ENCODE assay signal across 32 mouse cellular contexts in the genomic region with DNA sequence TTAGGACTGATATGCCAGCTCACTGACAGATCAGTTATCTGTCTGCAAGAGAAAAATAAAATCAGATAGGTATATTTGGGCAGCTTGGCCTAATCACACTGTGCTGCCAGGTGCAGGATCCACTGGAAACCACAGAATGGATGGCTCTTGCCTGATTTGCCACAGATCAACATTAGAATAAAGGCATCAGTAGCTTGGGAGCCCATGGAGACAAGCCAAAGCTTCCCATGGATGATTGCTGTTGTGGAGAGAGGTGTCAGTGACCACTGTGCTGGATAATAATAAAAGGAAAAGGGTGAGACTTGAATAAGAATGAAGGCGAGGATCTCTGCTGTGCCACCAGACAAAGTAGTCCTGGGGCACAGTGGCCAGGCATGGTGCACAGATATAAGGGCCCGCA. TPM values are rescaled to one million over a fixed set of nuclear protein-coding genes. Genes with fewer than 3 reads are reported as not detected.
A peak's percentile ranks its signal among the peaks of the same experiment; 100 is the strongest.
DNase-seq lines count a peak whose midpoint lies in the region; ATAC-seq and TF ChIP-seq lines count a peak whose summit lies in the region.
"Had no signal": no experiment of that assay in that cellular context is flagged by ENCODE, and none has a peak within 500 bp of the region (broad histone marks: within the 10 kb centered on the region; RNA-seq: fewer than 3 reads in every experiment).

No protein-coding gene starts in this region.

- H3K27me3 ChIP-seq in Patski = no peaks in the 10 kb centered on the region
- H3K27me3 ChIP-seq: embryonic facial prominence, embryonic 12.5 days; embryonic facial prominence, embryonic 15.5 days; forebrain, embryonic 12.5 days; forebrain, embryonic 15.5 days; hindbrain, embryonic 12.5 days had no signal

- DNase-seq in cerebellum, postnatal 14 days = peak; percentile 31 to 41
- DNase-seq in left cerebral cortex, postnatal 4 days = peak; percentile 47
- no peak for DNase-seq in left cerebral cortex, adult 9 months (ENCODE audit: low spot score in 2 of 2)
- DNase-seq in Patski (ENCODE audit: low read depth, low spot score) = no peak
- DNase-seq in lung, postnatal 25 days (ENCODE audit: low spot score) = no peak
- no peak for DNase-seq in kidney, postnatal 14 days
- DNase-seq: adrenal gland, adult 8-10 months; adrenal gland, postnatal 25 days; B cell, adult 2 months; cerebellum, adult 2 months; cerebellum, adult 9-11 months; gastrocnemius, postnatal 25 days; heart, adult 18-20 months; heart, postnatal 14 days had no signal

- no peak for TF ChIP-seq CTCF in Patski (IDR thresholded peaks at IDR 0.05)

- ATAC-seq in cerebellum, adult (ENCODE audit: insufficient number of reproducible peaks, low FRiP score, low TSS enrichment) = no peak
- ATAC-seq in Patski = peak; percentile 3
- ATAC-seq: activated CD4-positive, CD25-positive, alpha-beta regulatory T cell, adult 4 months; forebrain, embryonic 15.5 days; hindbrain, embryonic 16.5 days; inflammation-experienced regulatory T-cells, adult 6 months; intestine, embryonic 16.5 days had no signal

- in situ Hi-C loops in Patski (cut with MboI; ENCODE audit: low pct_unique_long_range_greater_than_20kb) = no loop called here

- POLR2A ChIA-PET in Patski (lab: Charles Lee) = interaction anchor here (0.7 kb wide), 1 partner anchor 178 kb away, joined by 3 read pairs; no protein-coding TSS in a partner anchor

- CTCF ChIA-PET in Patski (lab: Charles Lee) = interaction anchor here (0.6 to 1.5 kb wide), 3 partner anchors 11 to 45 kb away, joined by 3 to 5 read pairs (median 3); no protein-coding TSS in a partner anchor

- intact Hi-C loops in left cerebral cortex, postnatal 4 days (cut with DNase I) = no loop called here

RNA-seq across cellular contexts. Expression of a gene that starts 47.7 kb away (rescaled TPM):
- total RNA-seq in left cerebral cortex, postnatal 4 days (2021) = not detected
- polyA plus RNA-seq in Patski (2021) = not detected
- total RNA-seq: adrenal gland, postnatal 25 days; CH12.LX; gastrocnemius, adult 8-10 months; gastrocnemius, postnatal 25 days; heart, adult 18-20 months; heart, postnatal 14 days; hematopoietic stem cell, adult 5-6 weeks had no signal
- polyA plus RNA-seq: activated CD4-positive, CD25-positive, alpha-beta regulatory T cell, adult 4 months; embryonic facial prominence, embryonic 15.5 days; erythroblast, embryonic 14.5 days; forebrain, embryonic 12.5 days; forebrain, embryonic 15.5 days; G1E; gonadal fat pad, adult 2 months; heart, embryonic 13.5 days; heart, embryonic 16.5 days; hindbrain, embryonic 12.5 days; inflammation-experienced regulatory T-cells, adult 6 months; intestine, embryonic 16.5 days had no signal

Comparison
In these comparisons a context has a peak if more than half of its experiments do, and no peak if none do; other contexts are left out.
1. DNase-seq: peak in cerebellum, postnatal 14 days (2 of 2) and left cerebral cortex, postnatal 4 days (single experiment); none in left cerebral cortex, adult 9 months (0 of 2), Patski (single experiment), lung, postnatal 25 days (single experiment) and kidney, postnatal 14 days (single experiment).